Comparison of ENCODE assay signal across 23 mouse cellular contexts in genomic region chr1:89998696-89999095, GRCm38 (mm10). TPM values are rescaled to one million over a fixed set of nuclear protein-coding genes. Genes with fewer than 3 reads are reported as not detected.
DNase-seq lines count a peak whose midpoint lies in the region; ATAC-seq and TF ChIP-seq lines count a peak whose summit lies in the region.
"Had no signal": no experiment of that assay in that cellular context is flagged by ENCODE, and none has a peak within 500 bp of the region (broad histone marks: within the 10 kb centered on the region; RNA-seq: fewer than 3 reads in every experiment).

No protein-coding gene starts in this region.

- H3K79me2 ChIP-seq in myocyte (ENCODE audit: control insufficient read depth, insufficient read depth), result no peaks in the 10 kb centered on the region

- TF ChIP-seq POLR2A in myocyte (IDR thresholded peaks at IDR 0.05; ENCODE audit: insufficient read length, low read depth), result no peak

- H3K9ac ChIP-seq in heart, embryonic 11.5 days (ENCODE audit: low read depth, low read length), result no peak overlapping the region
- no peak overlapping the region for H3K9ac ChIP-seq in heart, embryonic 15.5 days
- H3K9ac ChIP-seq: forebrain, embryonic 13.5 days; forebrain, postnatal 0 days; hindbrain, embryonic 13.5 days had no signal

- H3K4me3 ChIP-seq in gastrocnemius, adult 2 months, result peak overlapping the region; percentile 26; the same call in 1 of the 2 replicates
- H3K4me3 ChIP-seq in heart, embryonic 11.5 days (ENCODE audit: low read depth, low read length), result no peak overlapping the region
- no peak overlapping the region for H3K4me3 ChIP-seq in heart, embryonic 15.5 days
- H3K4me3 ChIP-seq in myocyte, result no peak overlapping the region
- H3K4me3 ChIP-seq: embryonic facial prominence, embryonic 10.5 days; forebrain, embryonic 13.5 days; hindbrain, embryonic 13.5 days had no signal

- WGBS in heart, embryonic 11.5 days (ENCODE audit: insufficient replicate concordance), result 47% methylated on average over 2 of the region's 2 CpGs
- 55% methylated on average over 2 of the region's 2 CpGs for WGBS in heart, embryonic 15.5 days

- H3K9me3 ChIP-seq in heart, embryonic 11.5 days (replicated peaks; ENCODE audit: control insufficient read depth, low read length), result no peaks in the 10 kb centered on the region
- H3K9me3 ChIP-seq in heart, embryonic 15.5 days (replicated peaks), result no peaks in the 10 kb centered on the region
- H3K9me3 ChIP-seq: embryonic facial prominence, embryonic 10.5 days; forebrain, embryonic 13.5 days; hindbrain, embryonic 13.5 days had no signal

- H3K4me2 ChIP-seq in heart, embryonic 11.5 days, result 0 out of 2 replicates have a peak overlapping the region, but pooled peaks have one; percentile 16
- peak overlapping the region; percentile 41 for H3K4me2 ChIP-seq in heart, embryonic 15.5 days
- no peak overlapping the region for H3K4me2 ChIP-seq in myocyte (ENCODE audit: low read depth)
- H3K4me2 ChIP-seq: forebrain, embryonic 13.5 days; hindbrain, embryonic 13.5 days had no signal

- H3K4me1 ChIP-seq in heart, embryonic 11.5 days (ENCODE audit: control insufficient read depth, insufficient read depth, low read length), result peaks cover 37% of the 10 kb centered on the region
- peaks cover 42% of the 10 kb centered on the region for H3K4me1 ChIP-seq in heart, embryonic 15.5 days (replicated peaks)
- H3K4me1 ChIP-seq: forebrain, embryonic 13.5 days; hindbrain, embryonic 13.5 days had no signal

- DNase-seq in gastrocnemius, adult 2 months, result no peak
- DNase-seq in gastrocnemius, adult 18-20 months (ENCODE audit: low spot score), result no peak
- DNase-seq in heart, postnatal 4 days, result no peak
- DNase-seq in heart, postnatal 10 days, result no peak
- DNase-seq: adrenal gland, adult 8-10 months; adrenal gland, postnatal 36 days; B cell, adult 2 months; cerebellum, adult 2 months; cerebellum, postnatal 10 days; forebrain, postnatal 0 days; gastrocnemius, postnatal 36 days; kidney, adult 11 months had no signal

- peak overlapping the region; percentile 89 for H3K27ac ChIP-seq in gastrocnemius, adult 2 months
- H3K27ac ChIP-seq in heart, embryonic 11.5 days (ENCODE audit: low read depth, low read length), result peak overlapping the region; percentile 80
- H3K27ac ChIP-seq in heart, embryonic 15.5 days, result peak overlapping the region; percentile 90
- H3K27ac ChIP-seq: embryonic facial prominence, embryonic 10.5 days; forebrain, embryonic 13.5 days; hindbrain, embryonic 13.5 days; hindbrain, postnatal 0 days had no signal

- H3ac ChIP-seq in myocyte (ENCODE audit: control insufficient read depth, insufficient read length), result no peak overlapping the region

- no peak for TF ChIP-seq CTCF in gastrocnemius, adult 2 months (IDR thresholded peaks at IDR 0.05)

- H3K27me3 ChIP-seq in heart, embryonic 11.5 days (ENCODE audit: control insufficient read depth, insufficient read depth, low read length), result peaks cover 9% of the 10 kb centered on the region
- H3K27me3 ChIP-seq in heart, embryonic 15.5 days, result peaks cover 16% of the 10 kb centered on the region
- H3K27me3 ChIP-seq in myocyte (ENCODE audit: control insufficient read depth, insufficient read depth, insufficient read length), result peaks cover 34% of the 10 kb centered on the region

- ATAC-seq in heart, embryonic 11.5 days (replicated peaks; ENCODE audit: insufficient number of reproducible peaks, low FRiP score, low TSS enrichment), result no peak
- no peak for ATAC-seq in heart, embryonic 15.5 days (replicated peaks; ENCODE audit: insufficient number of reproducible peaks, insufficient read depth, low FRiP score, low read depth)
- ATAC-seq: CD4-positive, CD25-positive, alpha-beta regulatory T cell, adult 4 months; forebrain, embryonic 13.5 days; forebrain, postnatal 0 days; hindbrain, postnatal 0 days had no signal

- intact Hi-C loops in gastrocnemius, adult 2 months (cut with DNase I), result no loop called here
- intact Hi-C loops in heart, postnatal 10 days (cut with DNase I), result no loop called here

- no peaks in the 10 kb centered on the region for H3K36me3 ChIP-seq in heart, embryonic 11.5 days (ENCODE audit: control insufficient read depth, insufficient read depth, low read length)
- H3K36me3 ChIP-seq in heart, embryonic 15.5 days, result no peaks in the 10 kb centered on the region
- no peaks in the 10 kb centered on the region for H3K36me3 ChIP-seq in myocyte (ENCODE audit: control insufficient read depth, insufficient read depth)
- H3K36me3 ChIP-seq: embryonic facial prominence, embryonic 10.5 days; G1E; hindbrain, embryonic 13.5 days had no signal

TF ChIP-seq in myocyte, 11 proteins besides CTCF, POLR2A, EP300 and RAD21:
- TF ChIP-seq TCF3 (IDR thresholded peaks at IDR 0.05; ENCODE audit: insufficient read length, low read depth) (peak; percentile 54), MYOG (IDR thresholded peaks at IDR 0.05; ENCODE audit: control insufficient read depth in 1 of 3, insufficient read depth in 1 of 3, insufficient read length in 2 of 3, low read depth in 2 of 3) (peak in 2 of 3 experiments; percentile 73 to 84), MYOD1 (IDR thresholded peaks at IDR 0.05; ENCODE audit: control insufficient read depth in 1 of 3, insufficient read length in 2 of 3, low read depth in 2 of 3) (peak in 2 of 3 experiments; percentile 54 to 77), POLR2AphosphoS2 (IDR thresholded peaks at IDR 0.05; ENCODE audit: insufficient read length, low read depth) (no peak)

RNA-seq across cellular contexts. Expression of gene Asb18, which starts 15.8 kb away (rescaled TPM):
- 10 to 100 TPM; 18.0 to 39.9 TPM for total RNA-seq in gastrocnemius, adult 2 months (2021)
- total RNA-seq in gastrocnemius, adult 18-20 months (2021), result 10 to 100 TPM; 30.5 to 36.9 TPM
- polyA plus RNA-seq in heart, embryonic 11.5 days (2014; fragmentation: Nextera tagmentation; extraction: Ambion mirVana), result 0.26 and 0.52 TPM in 2 replicates
- 1 to 10 TPM; 5.1 to 6.0 TPM for total RNA-seq in heart, postnatal 4 days (2021)
- polyA plus RNA-seq in heart, embryonic 15.5 days (2015; fragmentation: Nextera tagmentation; extraction: Ambion mirVana), result 0.92 and 1.1 TPM in 2 replicates
- 1 to 10 TPM; 6.3 to 8.0 TPM for total RNA-seq in heart, postnatal 10 days (2021)
- 0.01 TPM for polyA plus RNA-seq in myocyte (2012; fragmentation: generic; extraction: Trizol)
- total RNA-seq: adrenal gland, adult 8-10 months; adrenal gland, postnatal 36 days; hematopoietic stem cell, adult 5-6 weeks had no signal
- polyA plus RNA-seq: CD4-positive, CD25-positive, alpha-beta regulatory T cell, adult 4 months; G1E; intestine, embryonic 14.5 days had no signal
